Mouse (Mus musculus) liver, embryonic 14 days (tissue): ENCODE results near the gene Mrm1. TPM values are rescaled to one million over a fixed set of nuclear protein-coding genes. Genes with fewer than 3 reads are reported as not detected.

Experiments
- polyA plus RNA-seq: library from polyadenylated mRNA; depleted of rRNA; stranded (reverse); fragments of >200 nt; gene quantifications from 2 replicates; pipeline ENCODE4 v1.2.3, GENCODE M21; 2012; rRNA removed

Gene Mrm1
- polyA plus RNA-seq: 23.0 and 23.4 TPM in 2 replicates

DNA sequence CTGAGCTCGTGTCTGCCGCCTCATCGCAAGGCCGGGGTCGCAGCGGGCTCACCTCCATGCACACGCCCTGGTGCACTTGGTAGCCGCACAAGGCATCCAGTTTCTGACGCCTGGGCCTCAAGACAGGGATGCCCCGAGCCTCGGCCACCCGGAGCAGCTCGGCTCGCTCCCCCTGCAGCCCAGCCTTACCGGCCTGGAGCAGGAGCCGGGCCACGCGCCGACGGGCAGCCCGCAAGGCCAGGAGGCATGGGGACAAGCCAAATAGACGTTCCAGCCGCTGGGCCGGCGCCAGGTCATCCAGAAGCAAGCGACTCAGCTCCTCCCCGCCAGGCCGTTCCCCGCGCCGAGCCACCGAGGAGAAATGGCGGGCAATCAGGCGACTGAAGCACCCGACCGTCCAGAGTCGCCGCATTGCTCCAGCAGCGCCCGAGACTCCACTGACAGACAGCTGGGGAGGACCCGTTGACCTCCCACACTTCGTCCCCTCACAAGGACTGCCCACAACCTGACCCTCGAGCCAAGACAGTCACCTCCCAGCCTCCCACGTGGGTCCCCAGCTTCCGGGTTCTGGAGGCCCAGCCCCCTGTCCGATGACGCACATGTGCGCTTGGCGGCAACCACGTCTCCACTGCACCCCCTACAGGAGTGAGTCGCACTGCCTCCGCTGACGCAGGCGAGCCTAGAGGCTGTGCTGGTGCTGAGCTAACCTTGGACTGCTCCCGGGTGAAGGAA is at the start of gene Mrm1:
TSS of gene Mrm1 (minus strand) at position 555 of the 732 bp plus-strand sequence.

DNA sequence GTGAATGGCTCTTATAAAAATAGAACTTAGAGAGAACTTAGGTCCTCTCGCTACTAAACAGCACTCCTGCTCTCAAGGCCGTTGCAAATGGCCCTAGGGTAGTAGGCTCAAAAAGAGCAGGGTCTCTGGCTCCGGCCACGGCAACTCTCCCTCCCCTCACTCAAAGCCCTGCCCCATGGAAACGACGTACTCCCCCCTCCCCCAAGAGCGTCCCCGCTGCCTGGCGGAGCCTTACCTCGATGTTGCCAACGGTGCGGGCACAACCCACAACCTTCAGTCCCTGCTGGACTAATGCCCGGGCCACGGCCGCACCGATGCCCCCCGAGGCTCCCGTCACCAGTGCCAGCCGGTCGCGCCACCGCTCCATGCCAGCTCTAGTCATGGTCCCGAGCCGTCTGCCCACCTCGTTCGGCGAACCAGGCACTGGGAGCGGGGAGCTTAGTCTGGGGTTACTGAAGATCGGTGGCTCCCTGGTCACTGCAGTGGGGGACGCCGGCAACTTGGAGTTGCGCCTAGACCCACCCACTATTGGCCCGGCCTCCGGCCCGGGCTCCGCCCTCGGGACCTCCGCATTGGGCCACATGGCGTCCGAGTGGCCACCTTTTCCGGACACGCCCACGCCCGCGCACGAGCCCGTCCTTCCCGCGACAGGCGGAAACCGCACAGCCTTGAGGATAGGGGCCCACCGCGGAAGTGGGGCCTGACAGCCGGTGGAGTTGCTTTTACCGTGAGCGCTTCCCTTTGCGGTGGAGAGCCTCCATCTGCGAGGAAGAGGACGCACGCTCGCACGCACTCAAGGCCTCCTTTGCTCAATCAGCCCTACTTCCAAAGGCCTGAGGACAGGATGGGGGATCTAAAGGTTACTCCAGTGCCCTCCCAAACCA is 9.4 kb upstream of the Mrm1 start, which contains the start of gene Dhrs11:
TSS of gene Dhrs11 (minus strand) at position 479 of the 884 bp plus-strand sequence.

Other genes with a start within 250 kb of the Mrm1 start
- gene Dhrs11, start 9.5 kb upstream of the Mrm1 start, polyA plus RNA-seq: 177 and 206 TPM in 2 replicates
- 72.9 and 73.7 TPM in 2 replicates for gene Ggnbp2, start 51.3 kb upstream of the Mrm1 start, polyA plus RNA-seq
- gene Myo19, start 60.6 kb upstream of the Mrm1 start, polyA plus RNA-seq: 5.2 and 6.6 TPM in 2 replicates
- 4.3 and 4.7 TPM in 2 replicates for gene Pigw, start 60.8 kb upstream of the Mrm1 start, polyA plus RNA-seq
- gene Znhit3, start 96.9 kb upstream of the Mrm1 start, polyA plus RNA-seq: 18.4 and 21.7 TPM in 2 replicates
- 0.30 and 0.32 TPM in 2 replicates for gene Car4, start 138.3 kb upstream of the Mrm1 start, polyA plus RNA-seq